Mouse (Mus musculus) lung, adult 18-20 months (tissue): ENCODE data around the gene B3galnt2.
"Not testable (repeated sequence)": the region's sequence is repeated elsewhere in the genome, so short reads cannot be mapped to it uniquely, and the experiment has no call there.

Experiments
- DNase-seq, 2 experiments: peaks; one replicate each; pipeline ENCODE4 v3.0.0; 2022; ENCODE audit warnings: mixed read lengths in 2 of 2

B3galnt2 gene

DNA sequence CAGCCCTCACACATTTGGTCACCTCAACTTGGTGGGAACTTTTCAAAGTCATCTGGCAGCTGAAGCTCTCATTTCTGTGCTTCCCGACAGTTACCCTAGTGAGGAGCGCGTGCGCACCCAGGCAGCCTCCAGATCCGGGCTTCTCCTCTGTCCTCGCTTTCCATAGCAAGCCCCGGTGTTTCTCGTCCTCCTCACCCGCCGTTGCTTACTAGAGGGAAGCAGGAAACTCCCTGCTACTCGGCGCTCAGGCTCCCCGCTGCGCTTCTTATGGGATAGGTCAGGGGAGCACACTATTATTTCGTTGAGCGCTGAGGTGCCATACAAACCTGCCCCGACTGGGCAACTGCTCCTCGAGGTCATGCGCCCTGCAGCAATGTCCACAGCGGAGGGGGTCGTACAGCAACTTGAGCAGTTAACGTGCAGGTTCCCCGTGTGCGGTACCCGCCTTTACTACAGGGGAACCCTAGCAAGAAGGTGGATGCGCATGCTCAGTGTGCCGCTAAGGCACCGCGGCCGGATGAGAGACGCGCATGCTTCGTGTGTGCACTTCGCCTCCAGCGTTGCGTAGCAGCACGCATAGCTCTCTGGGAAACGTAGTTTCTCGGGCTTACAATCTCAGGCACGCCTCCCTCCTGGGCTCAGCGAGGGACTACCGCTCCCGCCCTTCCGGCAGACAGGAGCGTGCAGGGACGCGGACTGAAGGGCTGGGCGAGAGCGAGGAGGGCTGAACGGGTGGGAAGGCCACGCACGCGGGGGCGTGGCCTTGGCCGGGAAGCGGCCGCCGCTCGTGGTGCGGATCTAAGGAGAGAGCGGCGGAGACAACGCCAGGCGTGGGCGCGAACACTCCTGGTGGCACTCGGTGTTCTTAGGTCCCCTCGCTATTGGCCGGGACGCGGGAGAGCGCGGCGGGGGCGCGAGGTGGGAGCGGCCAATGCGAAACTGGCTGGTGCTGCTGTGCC lies at the start of gene B3galnt2:
Gene B3galnt2, plus strand, starts transcription at position 596 of the 959 bp plus-strand sequence.
- peak; percentile 98 to 99 for DNase-seq

GRCm38 (mm10) chr13:13911341-13911740 lies 42.9 kb upstream of the B3galnt2 start:
- no peak for DNase-seq

GRCm38 (mm10) chr13:13919396-13919795 lies 34.9 kb upstream of the B3galnt2 start:
- DNase-seq: no peak

- no peak for DNase-seq
Observed at GRCm38 (mm10) chr13:13922526-13922925, 31.7 kb upstream of the B3galnt2 start.

- DNase-seq: no peak
Observed at GRCm38 (mm10) chr13:13929982-13930381, 24.3 kb upstream of the B3galnt2 start.

GRCm38 (mm10) chr13:13954931-13955330 lies 662 bp downstream of the B3galnt2 start:
- peak; percentile 49 to 66 for DNase-seq

GRCm38 (mm10) chr13:13956686-13957085 lies 2.4 kb downstream of the B3galnt2 start:
- no peak for DNase-seq

- no peak for DNase-seq
Observed at GRCm38 (mm10) chr13:13960211-13960610, 5.9 kb downstream of the B3galnt2 start.

GRCm38 (mm10) chr13:13961046-13961445 lies 6.8 kb downstream of the B3galnt2 start:
- DNase-seq: no peak

GRCm38 (mm10) chr13:13965388-13965964 lies 11.2 kb downstream of the B3galnt2 start:
- DNase-seq: no peak

GRCm38 (mm10) chr13:13966172-13966571 lies 11.9 kb downstream of the B3galnt2 start:
- DNase-seq: no peak

GRCm38 (mm10) chr13:13968629-13969111 lies 14.4 kb downstream of the B3galnt2 start:
- DNase-seq: peak; percentile 56 to 81

- no peak for DNase-seq
Observed at GRCm38 (mm10) chr13:13969796-13970195, 15.5 kb downstream of the B3galnt2 start.

DNA sequence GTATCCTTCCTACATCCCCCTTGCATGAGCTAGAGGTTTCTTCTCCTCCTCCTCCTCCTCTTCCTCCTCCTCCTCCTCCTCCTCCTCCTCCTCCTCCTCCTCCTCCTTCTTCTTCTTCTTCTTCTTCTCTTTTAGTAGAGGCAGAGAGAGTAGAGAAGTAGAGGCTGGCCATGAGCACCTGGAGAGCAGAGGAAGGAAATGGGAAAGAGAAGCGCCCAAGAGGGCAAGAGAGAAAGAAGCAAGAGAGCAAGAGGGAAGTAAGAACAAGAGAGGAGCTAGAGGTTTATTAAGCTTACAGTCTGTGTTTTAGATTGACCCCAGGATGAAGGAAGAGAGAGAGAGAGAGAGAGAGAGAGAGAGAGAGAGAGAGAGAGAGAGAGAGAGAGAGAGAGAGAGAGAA lies 27.6 kb downstream of the B3galnt2 start:
- not testable (repeated sequence) for DNase-seq

- no peak for DNase-seq
Observed at GRCm38 (mm10) chr13:13983523-13983922, 29.3 kb downstream of the B3galnt2 start.

DNA sequence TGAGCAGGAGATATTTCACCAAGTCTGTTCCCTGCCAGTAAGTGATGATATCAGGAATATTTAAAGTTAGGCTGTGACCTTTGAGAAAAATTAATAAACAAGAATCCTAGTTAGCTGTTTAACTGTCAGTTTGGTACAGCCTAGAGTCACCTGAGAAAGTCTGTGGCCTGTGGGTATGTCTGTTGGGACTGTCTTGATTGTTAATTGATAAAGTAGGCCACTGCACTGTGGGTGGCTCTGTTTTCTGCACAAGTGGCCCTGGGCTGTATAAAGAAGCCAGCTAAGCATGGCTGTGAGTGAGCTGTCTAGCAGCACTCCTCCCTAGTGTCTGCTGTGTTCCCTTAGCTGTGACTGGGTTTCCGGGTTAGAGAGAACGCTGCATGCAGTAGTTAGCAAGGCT lies 34.9 kb downstream of the B3galnt2 start:
- no peak for DNase-seq

DNA sequence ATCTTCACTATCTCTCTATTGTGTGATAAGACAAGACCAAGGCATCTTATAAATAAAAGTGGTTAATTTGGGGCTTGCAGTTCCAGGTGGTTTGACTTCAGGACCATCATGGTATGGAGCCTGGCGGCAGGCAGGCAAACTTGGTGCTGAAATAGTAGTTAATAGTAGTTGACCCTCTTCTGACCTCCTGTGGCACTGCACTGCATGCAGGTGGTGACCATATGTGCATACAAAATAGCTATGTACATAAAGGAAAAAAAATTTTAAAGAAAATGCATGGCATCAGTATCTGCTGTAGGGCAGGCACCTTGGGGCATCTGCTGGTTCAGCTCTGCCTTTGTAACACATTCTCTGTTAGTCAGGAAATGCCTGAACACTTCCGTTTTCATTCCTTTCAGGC lies 36.1 kb downstream of the B3galnt2 start:
- no peak for DNase-seq

- DNase-seq: no peak
Observed at GRCm38 (mm10) chr13:13993041-13993440, 38.8 kb downstream of the B3galnt2 start.

GRCm38 (mm10) chr13:13995046-13995445 lies 40.8 kb downstream of the B3galnt2 start:
- no peak for DNase-seq

DNA sequence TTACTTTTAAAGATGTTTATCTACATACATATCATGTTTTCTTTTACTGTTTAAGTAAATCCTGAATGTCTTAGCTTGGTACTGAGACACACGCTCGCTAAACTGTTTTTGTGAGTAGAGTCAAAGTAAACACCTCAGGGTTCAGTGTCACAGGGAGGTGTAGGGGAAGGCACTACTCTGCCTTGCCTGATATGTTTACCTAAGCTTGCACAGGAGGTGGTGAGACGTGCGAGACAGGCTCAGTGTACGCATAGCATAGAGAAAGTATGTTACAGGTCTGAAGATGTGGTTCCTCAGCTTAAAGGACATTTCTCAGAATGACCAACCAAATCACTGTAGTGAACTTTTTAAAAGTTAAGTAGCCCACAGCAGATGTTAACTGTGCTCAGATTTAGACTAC lies 43.2 kb downstream of the B3galnt2 start:
- no peak for DNase-seq

GRCm38 (mm10) chr13:14002706-14003105 lies 48.4 kb downstream of the B3galnt2 start:
- DNase-seq: no peak

GRCm38 (mm10) chr13:14004086-14004485 lies 49.8 kb downstream of the B3galnt2 start:
- no peak for DNase-seq

DNA sequence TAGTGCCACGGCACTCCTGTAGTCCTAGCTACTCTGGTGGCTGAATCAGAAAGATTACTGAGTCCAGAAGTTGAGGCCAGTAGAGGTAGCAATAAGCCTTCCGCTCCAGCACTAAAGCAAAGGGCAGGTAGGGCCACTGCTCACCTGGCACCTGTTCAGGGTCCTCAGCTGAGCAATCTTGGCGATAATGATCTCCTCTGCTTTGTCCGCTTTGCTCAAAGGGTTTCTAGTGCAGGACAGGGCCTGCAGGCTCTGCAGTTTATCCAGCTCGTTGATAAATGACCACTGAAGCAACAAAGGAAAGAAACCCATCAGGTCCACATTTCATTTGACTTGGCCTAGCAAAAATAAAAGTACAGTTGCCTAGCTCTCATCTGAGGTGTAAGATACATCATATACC lies 50.7 kb downstream of the B3galnt2 start:
- no peak for DNase-seq

DNA sequence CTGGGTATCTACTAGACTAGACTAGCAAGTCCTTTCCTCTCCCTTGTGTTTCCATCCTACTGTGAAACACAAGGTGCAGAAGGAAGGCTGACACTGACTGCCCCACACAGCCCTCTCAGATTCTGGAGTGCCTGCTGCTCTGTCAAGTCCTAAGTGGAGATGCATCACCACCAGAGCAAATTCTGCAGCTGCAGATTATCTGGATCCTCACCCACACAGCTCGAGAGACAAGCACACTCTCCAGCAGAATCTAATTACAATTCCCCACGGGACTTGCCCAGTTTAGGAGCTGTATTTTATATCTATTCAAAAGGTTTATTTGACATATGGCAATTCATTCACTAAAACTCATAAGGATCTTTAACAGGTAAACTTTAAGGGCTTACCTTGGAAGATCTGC lies 51.8 kb downstream of the B3galnt2 start:
- DNase-seq: no peak
